Mouse (Mus musculus): Measurements from ENCODE around the gene Cep78. TPM values are rescaled to one million over a fixed set of nuclear protein-coding genes. Genes with fewer than 3 reads are reported as not detected.
A peak's percentile ranks its signal among the peaks of the same experiment; 100 is the strongest.

Cep78 gene
- polyA plus RNA-seq, 1 experiment from 2014 or later, result 61.6 TPM

GRCm38 (mm10) chr19:15950225-15950624 lies 34.6 kb downstream of the Cep78 start:
- Histone ChIP-seq H3K4me3 (no peak overlapping the region), H3K27ac (replicated peaks) (no peak overlapping the region), H3K36me3 (replicated peaks) (peaks cover 13% of the 10 kb centered on the region), H3K4me1 (no peaks in the 10 kb centered on the region), H3K27me3 (replicated peaks; ENCODE audit: low read depth, poor library complexity, severe bottlenecking) (no peaks in the 10 kb centered on the region), H3K9me3 (no peaks in the 10 kb centered on the region)
- 89% methylated on average over 3 of the region's 3 CpGs for WGBS
- no peak for DNase-seq (ENCODE audit: low spot score)

GRCm38 (mm10) chr19:15948867-15949266 lies 35.9 kb downstream of the Cep78 start:
- H3K4me1 ChIP-seq, result no peaks in the 10 kb centered on the region
- H3K9me3 ChIP-seq, result no peaks in the 10 kb centered on the region
- H3K27me3 ChIP-seq (replicated peaks; ENCODE audit: low read depth, poor library complexity, severe bottlenecking), result no peaks in the 10 kb centered on the region
- no peak for DNase-seq (ENCODE audit: low spot score)
- H3K4me3 ChIP-seq, result no peak overlapping the region
- WGBS, result 82% methylated on average over 1 of the region's 1 CpGs
- peaks cover 5% of the 10 kb centered on the region; the same call in 1 of the 2 replicates for H3K36me3 ChIP-seq (replicated peaks)
- no peak overlapping the region for H3K27ac ChIP-seq (replicated peaks)

DNA sequence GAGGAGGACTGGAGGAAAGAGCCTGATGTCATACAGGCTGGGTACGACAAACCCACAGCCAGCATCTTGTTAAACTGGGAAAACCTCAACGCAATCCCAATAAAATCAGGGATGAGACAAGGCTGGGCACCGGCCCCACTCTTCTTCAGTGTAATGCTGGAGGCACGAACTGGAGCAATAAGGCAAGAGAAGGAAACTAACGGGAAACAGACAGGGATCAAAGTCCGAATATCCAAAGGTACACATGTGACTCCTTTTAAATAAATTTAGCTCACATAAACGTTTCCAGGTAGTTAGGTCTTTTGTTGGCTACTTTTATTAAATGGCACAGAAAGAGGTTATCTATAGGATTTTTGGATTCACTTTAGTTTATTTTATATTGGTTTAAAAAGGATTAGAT lies 36.4 kb downstream of the Cep78 start:
- no peaks in the 10 kb centered on the region for H3K4me1 ChIP-seq
- 81% methylated on average over 7 of the region's 7 CpGs for WGBS
- no peak for DNase-seq (ENCODE audit: low spot score)
- no peaks in the 10 kb centered on the region for H3K27me3 ChIP-seq (replicated peaks; ENCODE audit: low read depth, poor library complexity, severe bottlenecking)
- H3K4me3 ChIP-seq, result no peak overlapping the region
- H3K27ac ChIP-seq (replicated peaks), result no peak overlapping the region
- H3K9me3 ChIP-seq, result no peaks in the 10 kb centered on the region
- peaks cover 5% of the 10 kb centered on the region; the same call in 1 of the 2 replicates for H3K36me3 ChIP-seq (replicated peaks)

DNA sequence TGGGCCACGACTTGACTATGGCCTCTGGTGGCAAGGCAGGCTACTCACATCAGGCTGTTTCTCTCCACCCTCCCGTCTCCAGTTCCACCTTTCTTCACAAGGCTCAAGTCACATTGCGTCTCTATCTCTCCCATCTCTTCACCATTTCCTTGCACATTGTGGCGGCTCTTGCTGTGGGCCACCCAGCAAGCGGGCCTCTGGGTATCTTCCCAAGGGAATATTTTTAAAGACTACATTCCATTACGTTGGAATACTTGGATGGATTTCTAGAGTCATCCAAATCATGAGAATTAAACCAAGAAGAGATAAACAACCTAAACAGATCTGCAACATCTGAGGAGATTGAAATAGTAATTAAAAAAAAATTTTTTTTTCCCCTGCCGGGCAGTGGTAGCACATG lies 37.6 kb downstream of the Cep78 start, which contains the start of gene Psat1:
Gene Psat1 (minus strand): TSS at position 101 of the 400 bp plus-strand sequence.
- Histone ChIP-seq H3K4me1 (no peaks in the 10 kb centered on the region), H3K4me3 (no peak within 1 kb of the TSS), H3K9me3 (no peaks in the 10 kb centered on the region), H3K36me3 (replicated peaks) (no peaks in the 10 kb centered on the region), H3K27ac (replicated peaks) (no peak within 1 kb of the TSS), H3K27me3 (replicated peaks; ENCODE audit: low read depth, poor library complexity, severe bottlenecking) (no peaks in the 10 kb centered on the region)
- WGBS, result 86% methylated on average over 7 of the region's 7 CpGs
- no peak for DNase-seq (ENCODE audit: low spot score)

GRCm38 (mm10) chr19:15946663-15947062 lies 38.1 kb downstream of the Cep78 start:
- no peaks in the 10 kb centered on the region for H3K4me1 ChIP-seq
- no peak overlapping the region for H3K4me3 ChIP-seq
- H3K27ac ChIP-seq (replicated peaks), result no peak overlapping the region
- H3K9me3 ChIP-seq, result no peaks in the 10 kb centered on the region
- no peaks in the 10 kb centered on the region for H3K36me3 ChIP-seq (replicated peaks)
- DNase-seq (ENCODE audit: low spot score), result no peak
- H3K27me3 ChIP-seq (replicated peaks; ENCODE audit: low read depth, poor library complexity, severe bottlenecking), result no peaks in the 10 kb centered on the region
- WGBS, result 67% methylated on average over 10 of the region's 10 CpGs

DNA sequence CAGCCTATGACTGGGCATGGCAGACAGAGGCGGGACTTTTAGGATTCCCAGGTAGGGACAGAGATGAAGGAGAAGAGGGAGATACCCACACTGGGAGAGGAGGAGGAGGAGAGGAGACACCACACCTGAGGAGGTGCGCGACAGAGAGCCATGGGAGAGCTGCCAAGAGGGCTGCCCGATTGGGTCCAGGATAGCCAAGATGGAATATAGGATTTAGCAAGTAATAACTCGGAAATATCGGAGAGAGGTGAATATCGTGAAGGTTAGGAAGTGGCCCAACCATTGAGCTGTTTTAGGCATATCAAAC lies 41.7 kb downstream of the Cep78 start:
- H3K27ac ChIP-seq (replicated peaks), result no peak overlapping the region
- no peaks in the 10 kb centered on the region for H3K9me3 ChIP-seq
- no peaks in the 10 kb centered on the region for H3K27me3 ChIP-seq (replicated peaks; ENCODE audit: low read depth, poor library complexity, severe bottlenecking)
- H3K4me3 ChIP-seq, result no peak overlapping the region
- H3K4me1 ChIP-seq, result no peaks in the 10 kb centered on the region
- no peak for DNase-seq (ENCODE audit: low spot score)
- WGBS, result 70% methylated on average over 7 of the region's 7 CpGs
- H3K36me3 ChIP-seq (replicated peaks), result no peaks in the 10 kb centered on the region

- 57% methylated on average over 11 of the region's 11 CpGs for WGBS
- no peaks in the 10 kb centered on the region for H3K36me3 ChIP-seq (replicated peaks)
- no peak overlapping the region for H3K27ac ChIP-seq (replicated peaks)
- no peaks in the 10 kb centered on the region for H3K9me3 ChIP-seq
- no peaks in the 10 kb centered on the region for H3K4me1 ChIP-seq
- H3K27me3 ChIP-seq (replicated peaks; ENCODE audit: low read depth, poor library complexity, severe bottlenecking), result no peaks in the 10 kb centered on the region
- H3K4me3 ChIP-seq, result no peak overlapping the region
- DNase-seq (ENCODE audit: low spot score), result no peak
Observed at GRCm38 (mm10) chr19:15942421-15943116, 42.2 kb downstream of the Cep78 start.

- WGBS, result 86% methylated on average over 8 of the region's 8 CpGs
- Histone ChIP-seq H3K36me3 (replicated peaks) (no peaks in the 10 kb centered on the region), H3K4me1 (no peaks in the 10 kb centered on the region)
Observed at GRCm38 (mm10) chr19:15941399-15941798, 43.4 kb downstream of the Cep78 start.

DNA sequence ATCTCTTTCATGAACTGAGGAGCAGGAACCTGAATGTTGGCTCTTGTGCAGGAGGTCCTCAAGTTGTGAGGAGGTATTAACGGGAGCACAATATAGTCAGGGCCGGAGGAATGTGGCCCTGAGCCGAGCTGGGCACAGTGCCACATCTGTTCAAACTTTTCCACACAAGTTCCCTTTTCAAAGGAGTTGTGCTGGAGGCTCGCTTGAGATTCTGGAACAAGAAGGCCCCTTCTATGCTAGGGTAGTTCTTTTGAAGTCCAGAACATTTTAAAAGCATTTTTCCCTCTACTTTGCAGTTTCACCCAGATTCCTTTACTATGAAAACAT lies 59.1 kb downstream of the Cep78 start:
- H3K36me3 ChIP-seq (replicated peaks), result peaks cover 2% of the 10 kb centered on the region
- WGBS, result 25% methylated on average over 4 of the region's 4 CpGs
- peaks cover 24% of the 10 kb centered on the region for H3K4me1 ChIP-seq
- H3K27ac ChIP-seq (replicated peaks), result peak overlapping the region; percentile 86
- H3K27me3 ChIP-seq (replicated peaks; ENCODE audit: low read depth, poor library complexity, severe bottlenecking), result peaks cover 13% of the 10 kb centered on the region
- H3K4me3 ChIP-seq, result peak overlapping the region; percentile 81
- no peak for DNase-seq (ENCODE audit: low spot score)
- H3K9me3 ChIP-seq, result no peaks in the 10 kb centered on the region

More at GRCm38 (mm10) chr19:15941399-15941798, 43.4 kb downstream of the Cep78 start:
- H3K4me3 ChIP-seq, result no peak overlapping the region
- no peaks in the 10 kb centered on the region for H3K27me3 ChIP-seq (replicated peaks; ENCODE audit: low read depth, poor library complexity, severe bottlenecking)
- no peak for DNase-seq (ENCODE audit: low spot score)
- H3K9me3 ChIP-seq, result no peaks in the 10 kb centered on the region
- no peak overlapping the region for H3K27ac ChIP-seq (replicated peaks)

GRCm38 (mm10) chr19:15924866-15925718 lies 59.7 kb downstream of the Cep78 start:
- 3% methylated on average over 43 of the region's 43 CpGs for WGBS
- H3K4me1 ChIP-seq, result peaks cover 24% of the 10 kb centered on the region
- no peaks in the 10 kb centered on the region for H3K9me3 ChIP-seq
- H3K4me3 ChIP-seq, result peak overlapping the region; percentile 81
- peak; percentile 93 for DNase-seq (ENCODE audit: low spot score)
- peaks cover 8% of the 10 kb centered on the region for H3K36me3 ChIP-seq (replicated peaks)
- H3K27me3 ChIP-seq (replicated peaks; ENCODE audit: low read depth, poor library complexity, severe bottlenecking), result peaks cover 13% of the 10 kb centered on the region
- peak overlapping the region; percentile 86 for H3K27ac ChIP-seq (replicated peaks)

GRCm38 (mm10) chr19:15924181-15924865 lies 60.5 kb downstream of the Cep78 start:
- Histone ChIP-seq H3K9me3 (no peaks in the 10 kb centered on the region), H3K36me3 (replicated peaks) (peaks cover 15% of the 10 kb centered on the region), H3K4me1 (peaks cover 24% of the 10 kb centered on the region), H3K27ac (replicated peaks) (peak overlapping the region; percentile 86), H3K27me3 (replicated peaks; ENCODE audit: low read depth, poor library complexity, severe bottlenecking) (peaks cover 13% of the 10 kb centered on the region), H3K4me3 (peak overlapping the region; percentile 81)
- peak; percentile 61 for DNase-seq (ENCODE audit: low spot score)
- WGBS, result under 1% methylated on average over 46 of the region's 46 CpGs

DNA sequence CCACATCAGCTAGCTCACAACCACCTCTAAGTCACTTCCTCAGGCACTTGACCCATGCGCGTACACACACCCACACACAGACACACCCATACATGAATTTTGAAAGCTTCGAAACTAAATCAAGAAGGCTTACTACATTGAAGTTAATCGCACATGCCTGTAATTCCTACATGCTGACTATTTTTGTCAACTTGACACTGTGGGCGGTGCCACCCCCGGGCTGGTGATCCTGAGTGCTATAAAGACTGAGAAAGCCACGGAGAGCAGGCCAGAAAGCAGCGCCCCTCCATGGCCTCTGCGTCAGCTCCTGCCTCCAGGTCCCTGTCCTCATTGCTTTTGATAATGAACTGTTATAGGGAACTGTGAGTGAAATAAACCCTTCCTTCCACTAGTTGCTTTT lies 61.4 kb downstream of the Cep78 start:
- Histone ChIP-seq H3K9me3 (no peaks in the 10 kb centered on the region), H3K27me3 (replicated peaks; ENCODE audit: low read depth, poor library complexity, severe bottlenecking) (peaks cover 13% of the 10 kb centered on the region), H3K4me1 (peaks cover 24% of the 10 kb centered on the region), H3K27ac (replicated peaks) (0 out of 2 replicates have a peak overlapping the region, but pooled peaks have one; percentile 86), H3K36me3 (replicated peaks) (peaks cover 24% of the 10 kb centered on the region), H3K4me3 (peak overlapping the region; percentile 81)
- peak; percentile 29 for DNase-seq (ENCODE audit: low spot score)
- WGBS, result 42% methylated on average over 9 of the region's 9 CpGs
